Comparison of ENCODE assay signal across 30 mouse cellular contexts in genomic region chr14:106119371-106119770, GRCm38 (mm10). TPM values are rescaled to one million over a fixed set of nuclear protein-coding genes. Genes with fewer than 3 reads are reported as not detected.
"Had no signal": no experiment of that assay in that cellular context is flagged by ENCODE, and none has a peak within 500 bp of the region (broad histone marks: within the 10 kb centered on the region; RNA-seq: fewer than 3 reads in every experiment).

No protein-coding gene starts in this region.

- H3K4me2 ChIP-seq: kidney, embryonic 15.5 days; limb, embryonic 13.5 days; liver, embryonic 13.5 days; midbrain, embryonic 13.5 days; neural tube, embryonic 13.5 days; stomach, embryonic 15.5 days had no signal

- H3K36me3 ChIP-seq: kidney, embryonic 15.5 days; limb, embryonic 13.5 days; liver, embryonic 13.5 days; midbrain, embryonic 10.5 days; midbrain, embryonic 13.5 days; neural tube, embryonic 13.5 days; stomach, embryonic 15.5 days had no signal

- H3K9ac ChIP-seq: kidney, embryonic 15.5 days; limb, embryonic 13.5 days; liver, embryonic 13.5 days; midbrain, embryonic 13.5 days; neural tube, embryonic 13.5 days; stomach, embryonic 15.5 days had no signal

- H3K9me3 ChIP-seq: kidney, embryonic 15.5 days; limb, embryonic 13.5 days; liver, embryonic 13.5 days; midbrain, embryonic 10.5 days; midbrain, embryonic 13.5 days; neural tube, embryonic 13.5 days; stomach, embryonic 15.5 days had no signal

- ATAC-seq: lung, postnatal 0 days; midbrain, embryonic 13.5 days; midbrain, embryonic 16.5 days had no signal

- H3K4me3 ChIP-seq: kidney, embryonic 15.5 days; limb, embryonic 13.5 days; liver, embryonic 13.5 days; megakaryocyte, embryonic 14.5 days; midbrain, embryonic 10.5 days; midbrain, embryonic 13.5 days; myocyte; neural tube, embryonic 13.5 days; stomach, embryonic 15.5 days had no signal

- DNase-seq: kidney, adult 8-10 months; kidney, postnatal 14 days; kidney, postnatal 4 days; left cerebral cortex, postnatal 4 days; liver, embryonic 13.5 days; lung, adult 2 months; lung, postnatal 36 days; retina, postnatal 1 day; right cerebral cortex, postnatal 25 days; spleen, adult 18-20 months; thymus, postnatal 36 days had no signal

- H3K27ac ChIP-seq: limb, embryonic 13.5 days; liver, embryonic 13.5 days; midbrain, embryonic 10.5 days; midbrain, embryonic 13.5 days; neural tube, embryonic 13.5 days; stomach, embryonic 15.5 days had no signal

- H3K4me1 ChIP-seq: kidney, embryonic 15.5 days; limb, embryonic 13.5 days; liver, embryonic 13.5 days; megakaryocyte, embryonic 14.5 days; midbrain, embryonic 10.5 days; midbrain, embryonic 13.5 days; neural tube, embryonic 13.5 days; stomach, embryonic 15.5 days had no signal

- H3K27me3 ChIP-seq: kidney, embryonic 15.5 days; limb, embryonic 13.5 days; liver, embryonic 13.5 days; megakaryocyte, embryonic 14.5 days; midbrain, embryonic 13.5 days; neural tube, embryonic 13.5 days; stomach, embryonic 15.5 days had no signal

RNA-seq across cellular contexts. Expression of gene Trim52, which starts 13.4 kb away (rescaled TPM):
- total RNA-seq: layer of hippocampus, adult 18-20 months; layer of hippocampus, postnatal 14 days; left cerebral cortex, adult 8-10 months; left cerebral cortex, postnatal 14 days; left cerebral cortex, postnatal 4 days; liver, adult 2 months; monocyte, adult 5-6 weeks; neutrophil, adult 5-6 weeks had no signal
- polyA plus RNA-seq: kidney, embryonic 15.5 days; limb, embryonic 13.5 days; liver, adult 2 months; liver, embryonic 13.5 days; liver, embryonic 16.5 days; lung, adult 2 months; lung, postnatal 0 days; midbrain, embryonic 10.5 days; midbrain, embryonic 13.5 days; midbrain, embryonic 16.5 days; myocyte; neural tube, embryonic 13.5 days; stomach, embryonic 15.5 days; urinary bladder, adult 2 months had no signal
